In the genomic region with DNA sequence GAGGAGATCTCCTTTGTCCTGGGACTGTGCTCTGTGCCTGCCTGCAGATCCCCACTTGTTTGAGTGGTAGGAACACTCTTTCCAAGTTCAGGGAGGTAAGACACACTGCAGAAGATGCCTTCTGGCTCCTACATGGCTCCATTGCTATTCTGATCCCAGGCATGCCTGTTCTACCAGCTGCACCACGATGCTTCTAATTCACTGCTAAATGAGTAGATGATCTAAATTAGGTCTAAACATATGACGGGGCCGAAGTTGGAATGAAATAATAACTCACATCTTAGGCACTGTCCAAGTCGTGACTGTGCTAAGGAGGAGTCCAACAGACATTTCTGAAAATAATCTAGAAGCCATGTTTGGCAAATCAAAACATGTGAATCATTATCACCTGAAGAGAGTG, we compare ENCODE assay signal across 15 mouse cellular contexts.
DNase-seq lines count a peak whose midpoint lies in the region.
"Had no signal": no experiment of that assay in that cellular context is flagged by ENCODE, and none has a peak within 500 bp of the region (broad histone marks: within the 10 kb centered on the region; RNA-seq: fewer than 3 reads in every experiment).

No protein-coding gene starts in this region.

- DNase-seq in layer of hippocampus, adult 8-10 months (ENCODE audit: low spot score in 2 of 2), result peak; percentile 11 to 36
- DNase-seq in layer of hippocampus, adult 18-20 months (ENCODE audit: low spot score in 2 of 2), result no peak
- DNase-seq in right cerebral cortex, adult 2 months (ENCODE audit: low spot score in 2 of 2), result peak; percentile 49 to 57
- no peak for DNase-seq in right cerebral cortex, postnatal 4 days
- peak; percentile 32 to 37 for DNase-seq in right cerebral cortex, postnatal 36 days (ENCODE audit: low spot score in 2 of 2)
- DNase-seq in gastrocnemius, postnatal 4 days (ENCODE audit: low spot score in 2 of 2), result no peak
- DNase-seq: adrenal gland, adult 8-10 months; adrenal gland, postnatal 36 days; cerebellum, adult 11 months; cerebellum, adult 8-10 months; cerebellum, postnatal 25 days; forebrain, postnatal 0 days; gastrocnemius, postnatal 14 days; heart, postnatal 10 days; heart, postnatal 4 days had no signal

Comparison
In these comparisons a context has a peak if more than half of its experiments do, and no peak if none do; other contexts are left out.
1. DNase-seq: peak in layer of hippocampus, adult 8-10 months (2 of 2), right cerebral cortex, adult 2 months (2 of 2) and right cerebral cortex, postnatal 36 days (2 of 2); none in layer of hippocampus, adult 18-20 months (0 of 2), right cerebral cortex, postnatal 4 days (single experiment) and gastrocnemius, postnatal 4 days (0 of 2).